Mouse (Mus musculus) hindbrain, postnatal 0 days (tissue): Measurements from ENCODE around the gene Pik3ip1. TPM values are rescaled to one million over a fixed set of nuclear protein-coding genes. Genes with fewer than 3 reads are reported as not detected.

Experiments used
- ATAC-seq: fragments of 200-750 bp; cut with Nextera tagmentation; 2 replicates; pipeline ENCODE4 v1.8.0; 2017; ENCODE audit warnings: mild to moderate bottlenecking, moderate TSS enrichment, moderate library complexity
- DNase-seq: peaks from one replicate; pipeline ENCODE4 v3.0.0-alpha.2; 2015; ENCODE audit warnings: low spot score
- H3K27ac ChIP-seq: fragments of 300-500 bp; sonication (generic); 2 replicates; pipeline ENCODE4 v1.5.1; 2014; ENCODE audit warnings: mild to moderate bottlenecking
- H3K27me3 ChIP-seq: fragments of 300-500 bp; sonication (generic); 2 replicates; pipeline ENCODE4 v1.6.1; 2014; ENCODE audit warnings: low read length, mixed read lengths; ENCODE audit not compliant: insufficient read depth
- H3K36me3 ChIP-seq: fragments of 300-500 bp; sonication (generic); 2 replicates; pipeline ENCODE4 v1.6.1; 2014; ENCODE audit warnings: low read length, mixed read lengths; ENCODE audit not compliant: insufficient read depth
- H3K4me1 ChIP-seq: fragments of 300-500 bp; sonication (generic); 2 replicates; pipeline ENCODE4 v1.6.1; 2014; ENCODE audit warnings: antibody characterized with exemption, low read length, mixed read lengths; ENCODE audit not compliant: insufficient read depth
- H3K4me2 ChIP-seq: fragments of 300-500 bp; sonication (generic); 2 replicates; pipeline ENCODE4 v1.6.1; 2014; ENCODE audit warnings: low read depth, mild to moderate bottlenecking, low read length, moderate library complexity, mixed read lengths
- H3K4me3 ChIP-seq: fragments of 300-500 bp; sonication (generic); 2 replicates; pipeline ENCODE4 v1.5.1; 2014; ENCODE audit warnings: low read length
- H3K9ac ChIP-seq: fragments of 300-500 bp; sonication (generic); replicated peaks from 2 replicates; pipeline ENCODE4 v1.6.1; 2014; ENCODE audit warnings: mild to moderate bottlenecking, low read length, moderate library complexity, mixed read lengths
- H3K9me3 ChIP-seq: fragments of 300-500 bp; sonication (generic); 2 replicates; pipeline ENCODE4 v1.6.1; 2016; ENCODE audit warnings: low read length, mixed read lengths
- CTCF ChIP-seq: IDR thresholded peaks from 2 replicates; pipeline ENCODE4 v1.5.1; 2016; ENCODE audit warnings: antibody characterized with exemption, control low read depth, low read depth
- WGBS: fragments of 180-500 bp; shearing (Covaris S2); extraction: QIAGEN DNeasy Blood & Tissue Kit; methylation state at CpG from one replicate; pipeline ENCODE4 v1.1.7; 2014; 5-methylcytosine and 5-hydroxymethylcytosine counted together
- polyA plus RNA-seq: library from polyadenylated mRNA; unstranded; fragments of >200 nt; fragmentation: Nextera tagmentation; extraction: Ambion mirVana; gene quantifications from 2 replicates; pipeline ENCODE4 v1.2.1, GENCODE M21; 2015
- total RNA-seq: library from RNA; depleted of rRNA; stranded (reverse); fragments of >200 nt; gene quantifications from 2 replicates; pipeline ENCODE4 v1.2.3, GENCODE M21; 2014; rRNA removed

Pik3ip1 gene
- total and polyA plus RNA-seq, 2 experiments from 2014 or later: 40.9 to 45.4 TPM

GRCm38 (mm10) chr11:3386941-3387368 lies 56.8 kb downstream of the Pik3ip1 start:
- 22% methylated on average over 4 of the region's 4 CpGs for WGBS

GRCm38 (mm10) chr11:3387482-3388196 lies 57.4 kb downstream of the Pik3ip1 start:
- 0 out of 2 replicates have a peak, but pooled peaks have one; percentile 27 for ATAC-seq
- H3K9me3 ChIP-seq: no peaks in the 10 kb centered on the region
- H3K4me1 ChIP-seq: no peaks in the 10 kb centered on the region
- 0 out of 2 replicates have a peak overlapping the region, but pooled peaks have one; percentile 11 for H3K27ac ChIP-seq
- no peak overlapping the region for H3K9ac ChIP-seq
- no peak overlapping the region for H3K4me3 ChIP-seq
- no peak for DNase-seq
- TF ChIP-seq CTCF: no peak
- WGBS: 80% methylated on average over 6 of the region's 6 CpGs
- H3K4me2 ChIP-seq: no peak overlapping the region
- no peaks in the 10 kb centered on the region for H3K36me3 ChIP-seq
- H3K27me3 ChIP-seq: no peaks in the 10 kb centered on the region

More at GRCm38 (mm10) chr11:3386941-3387368, 56.8 kb downstream of the Pik3ip1 start:
- Histone ChIP-seq H3K36me3 (no peaks in the 10 kb centered on the region), H3K27me3 (no peaks in the 10 kb centered on the region), H3K4me2 (no peak overlapping the region), H3K27ac (0 out of 2 replicates have a peak overlapping the region, but pooled peaks have one; percentile 11), H3K9ac (no peak overlapping the region), H3K4me3 (no peak overlapping the region), H3K4me1 (no peaks in the 10 kb centered on the region), H3K9me3 (no peaks in the 10 kb centered on the region)
- peak; percentile 89 for DNase-seq
- peak; percentile 100 for TF ChIP-seq CTCF
- peak; percentile 88 for ATAC-seq

- Histone ChIP-seq H3K4me1 (no peaks in the 10 kb centered on the region), H3K36me3 (no peaks in the 10 kb centered on the region), H3K4me3 (no peak overlapping the region), H3K9me3 (no peaks in the 10 kb centered on the region), H3K9ac (no peak overlapping the region), H3K4me2 (no peak overlapping the region), H3K27me3 (no peaks in the 10 kb centered on the region), H3K27ac (no peak overlapping the region)
- no peak for TF ChIP-seq CTCF
- no peak for ATAC-seq
- WGBS: 72% methylated on average over 5 of the region's 5 CpGs
- no peak for DNase-seq
Measured at GRCm38 (mm10) chr11:3389996-3390395, 59.8 kb downstream of the Pik3ip1 start.

- ATAC-seq (no peak), DNase-seq (no peak)
- Histone ChIP-seq H3K4me2 (no peak overlapping the region), H3K9me3 (no peaks in the 10 kb centered on the region), H3K9ac (no peak overlapping the region), H3K36me3 (no peaks in the 10 kb centered on the region), H3K4me1 (no peaks in the 10 kb centered on the region), H3K4me3 (no peak overlapping the region), H3K27me3 (no peaks in the 10 kb centered on the region), H3K27ac (no peak overlapping the region)
- TF ChIP-seq CTCF: no peak
- 91% methylated on average over 5 of the region's 5 CpGs for WGBS
Measured at GRCm38 (mm10) chr11:3390789-3391188, 60.6 kb downstream of the Pik3ip1 start.

- H3K4me2 ChIP-seq: no peak overlapping the region
- no peaks in the 10 kb centered on the region for H3K27me3 ChIP-seq
- no peaks in the 10 kb centered on the region for H3K36me3 ChIP-seq
- no peak overlapping the region for H3K9ac ChIP-seq
- H3K27ac ChIP-seq: no peak overlapping the region
- WGBS: 71% methylated on average over 8 of the region's 8 CpGs
- H3K9me3 ChIP-seq: no peaks in the 10 kb centered on the region
- ATAC-seq: no peak
- 0 out of 2 replicates have a peak, but pooled peaks cover 4% of the 10 kb centered on the region for H3K4me1 ChIP-seq
- DNase-seq: no peak
- no peak overlapping the region for H3K4me3 ChIP-seq
- no peak for TF ChIP-seq CTCF
Measured at GRCm38 (mm10) chr11:3392526-3392925, 62.3 kb downstream of the Pik3ip1 start.

Other genes starting within 250 kb of the Pik3ip1 start
- 16.9 and 18.2 TPM in 2 replicates for gene Sfi1, start 136.9 kb upstream of the Pik3ip1 start, total RNA-seq
- 9.5 and 9.9 TPM in 2 replicates for gene Sfi1, start 136.9 kb upstream of the Pik3ip1 start, polyA plus RNA-seq
- gene Eif4enif1, start 128.0 kb upstream of the Pik3ip1 start, total RNA-seq: 42.1 and 47.7 TPM in 2 replicates
- 35.2 and 35.3 TPM in 2 replicates for gene Eif4enif1, start 128.0 kb upstream of the Pik3ip1 start, polyA plus RNA-seq
- 62.3 and 73.1 TPM in 2 replicates for gene Drg1, start 64.0 kb upstream of the Pik3ip1 start, total RNA-seq
- gene Drg1, start 64.0 kb upstream of the Pik3ip1 start, polyA plus RNA-seq: 176 and 186 TPM in 2 replicates
- gene Patz1, start 41.5 kb upstream of the Pik3ip1 start, total RNA-seq: 89.6 and 97.1 TPM in 2 replicates
- 38.8 and 40.4 TPM in 2 replicates for gene Patz1, start 41.5 kb upstream of the Pik3ip1 start, polyA plus RNA-seq
- 206 and 235 TPM in 2 replicates for gene Limk2, start 78.8 kb downstream of the Pik3ip1 start, total RNA-seq
- 110 and 113 TPM in 2 replicates for gene Limk2, start 78.8 kb downstream of the Pik3ip1 start, polyA plus RNA-seq
- gene Rnf185, start 122.0 kb downstream of the Pik3ip1 start, total RNA-seq: 36.1 and 40.2 TPM in 2 replicates
- gene Rnf185, start 122.0 kb downstream of the Pik3ip1 start, polyA plus RNA-seq: 31.4 and 36.6 TPM in 2 replicates
- 30.4 and 34.8 TPM in 2 replicates for gene Pla2g3, start 157.9 kb downstream of the Pik3ip1 start, total RNA-seq
- 18.5 and 21.2 TPM in 2 replicates for gene Pla2g3, start 157.9 kb downstream of the Pik3ip1 start, polyA plus RNA-seq
- gene Inpp5j, start 174.4 kb downstream of the Pik3ip1 start, total RNA-seq: 9.4 and 11.7 TPM in 2 replicates
- 14.6 and 15.3 TPM in 2 replicates for gene Inpp5j, start 174.4 kb downstream of the Pik3ip1 start, polyA plus RNA-seq
- gene Selenom, start 184.3 kb downstream of the Pik3ip1 start, total RNA-seq: 321 and 384 TPM in 2 replicates
- gene Selenom, start 184.3 kb downstream of the Pik3ip1 start, polyA plus RNA-seq: 359 and 389 TPM in 2 replicates
- gene Smtn, start 210.2 kb downstream of the Pik3ip1 start, total RNA-seq: 7.7 and 10.0 TPM in 2 replicates
- 10.7 and 12.8 TPM in 2 replicates for gene Smtn, start 210.2 kb downstream of the Pik3ip1 start, polyA plus RNA-seq